Mouse (Mus musculus): ENCODE results near the gene Zfp185. TPM values are rescaled to one million over a fixed set of nuclear protein-coding genes. Genes with fewer than 3 reads are reported as not detected.

The Zfp185 gene
- total and polyA plus RNA-seq, 3 experiments, result not detected

DNA sequence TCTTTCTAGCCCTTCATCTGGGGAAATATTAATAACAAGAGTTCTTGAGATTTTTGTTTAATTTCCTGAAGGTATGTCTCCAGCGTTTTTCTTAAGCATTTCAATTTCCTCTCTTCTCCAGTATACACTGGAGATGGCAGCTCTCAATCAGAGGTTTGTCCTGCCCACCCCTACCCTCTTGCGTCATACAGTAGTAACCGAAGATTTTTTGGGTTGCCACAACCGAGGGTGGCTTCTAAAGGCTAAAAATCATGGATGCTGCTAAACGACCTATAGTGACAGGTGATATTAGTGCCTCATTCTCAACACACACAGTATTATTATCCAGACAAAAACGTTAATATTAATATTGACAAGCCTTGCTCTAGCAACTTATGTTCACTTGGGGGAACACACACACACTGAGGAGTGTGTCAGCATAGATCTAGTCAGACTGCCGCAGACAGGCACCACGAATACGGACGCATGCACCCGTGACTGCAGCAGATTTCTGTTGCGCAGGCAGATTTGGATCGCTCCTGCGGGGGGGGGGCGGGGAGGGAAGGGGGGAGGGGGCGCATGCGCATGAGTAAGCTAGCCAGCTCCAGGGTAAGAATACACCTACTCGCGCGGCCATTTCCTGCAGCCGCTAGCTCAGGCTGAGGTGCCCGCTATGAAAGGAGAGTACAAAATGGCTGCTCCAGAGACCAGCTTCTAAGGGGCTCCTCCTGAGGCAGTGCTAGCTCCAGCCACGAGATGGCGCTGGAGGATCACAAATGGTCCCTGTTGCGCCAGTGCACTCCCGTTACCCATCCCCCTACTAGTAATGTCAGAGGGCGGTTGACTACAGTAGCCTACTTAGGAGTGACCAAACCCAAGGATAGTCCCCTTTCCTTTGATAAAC lies 20.7 kb downstream of the Zfp185 start:
- Histone ChIP-seq H3K27ac (ENCODE audit: insufficient read depth, low read depth) (peak overlapping the region; percentile 90), H3K4me1 (ENCODE audit: control insufficient read depth in 1 of 2, insufficient read depth in 2 of 2) (peaks cover 2 to 9% of the 10 kb centered on the region in 2 experiments; a peak in 2 of 4 replicates), H3K9me3 (replicated peaks; ENCODE audit: low read length) (no peaks in the 10 kb centered on the region), H3K4me3 (replicated peaks in 1 of 3; ENCODE audit: low read depth in 2 of 3, low read length in 2 of 3, poor library complexity in 1 of 3) (peak overlapping the region; percentile 2 to 46 (median 28)), H3K36me3 (replicated peaks in 1 of 2; ENCODE audit: control insufficient read depth in 1 of 2, insufficient read depth in 1 of 2, low read length in 1 of 2) (no peaks in the 10 kb centered on the region), H3K4me2 (ENCODE audit: insufficient read depth, low read depth, poor library complexity, severe bottlenecking) (peak overlapping the region; percentile 45), H3K79me2 (replicated peaks; ENCODE audit: control insufficient read depth, extremely low read depth, insufficient read depth, poor library complexity, severe bottlenecking) (no peaks in the 10 kb centered on the region), H3K27me3 (replicated peaks) (no peaks in the 10 kb centered on the region), H3K9ac (ENCODE audit: insufficient read depth, low read depth) (peak overlapping the region; percentile 39; the same call in 1 of the 2 replicates)
- DNase-seq (ENCODE audit: extremely low read depth), result peak; percentile 91
- in situ Hi-C loops (cut with MboI; ENCODE audit: low pct_ligation_motif_present, low pct_unique_long_range_greater_than_20kb, low sequenced_read_pairs) (loop anchor here (25.0 kb wide), 2 partner anchors 429 to 654 kb away; partner anchors contain the start of genes Pnck, Slc6a8 and Trex2), dilution Hi-C loops (cut with MboI; ENCODE audit: extremely low pct_ligation_motif_present, extremely low pct_unique_long_range_greater_than_20kb, low sequenced_read_pairs) (no loop called here)
- TF ChIP-seq SIN3A (IDR thresholded peaks at IDR 0.05; ENCODE audit: low read length) (no peak), EP300 (IDR thresholded peaks at IDR 0.05; ENCODE audit: low read length) (0 out of 2 replicates have a peak, but pooled peaks have one; percentile 11), ETS1 (conservative IDR thresholded peaks at IDR 0.05; ENCODE audit: low read depth, low read length) (peak; percentile 22; the same call in 1 of the 2 replicates), MEF2A (IDR thresholded peaks at IDR 0.05; ENCODE audit: borderline replicate concordance, low read depth, low read length) (peak; percentile 29; the same call in 1 of the 2 replicates), MAZ (IDR thresholded peaks at IDR 0.05; ENCODE audit: low read depth, low read length) (peak; percentile 60; the same call in 1 of the 2 replicates), MYC (IDR thresholded peaks at IDR 0.05; ENCODE audit: low read depth, low read length) (no peak), MAX (IDR thresholded peaks at IDR 0.05; ENCODE audit: low read length) (no peak), USF2 (conservative IDR thresholded peaks at IDR 0.05; ENCODE audit: low read depth, low read length) (no peak), SMC3 (IDR thresholded peaks at IDR 0.05; ENCODE audit: low read depth, low read length) (peak; percentile 77), PAX5 (IDR thresholded peaks at IDR 0.05; ENCODE audit: low read length) (no peak), POLR2A (IDR thresholded peaks at IDR 0.05; ENCODE audit: low read depth, low read length) (peak; percentile 66; the same call in 1 of the 2 replicates), CTCF (conservative IDR thresholded peaks at IDR 0.05 in 1 of 2, IDR thresholded peaks at IDR 0.05 in 1 of 2; ENCODE audit: low read depth in 2 of 2, low read length in 2 of 2) (peak; percentile 55 to 91; a peak in 3 of 4 replicates), CHD2 (IDR thresholded peaks at IDR 0.05; ENCODE audit: low read length) (peak; percentile 88), UBTF (IDR thresholded peaks at IDR 0.05; ENCODE audit: low read depth, low read length) (no peak), TCF12 (IDR thresholded peaks at IDR 0.05; ENCODE audit: low read depth, low read length) (0 out of 2 replicates have a peak, but pooled peaks have one; percentile 13), TBP (conservative IDR thresholded peaks at IDR 0.05; ENCODE audit: low read depth, low read length) (0 out of 2 replicates have a peak, but pooled peaks have one; percentile 46), E2F4 (IDR thresholded peaks at IDR 0.05; ENCODE audit: insufficient replicate concordance, low read depth, low read length) (no peak), IRF4 (IDR thresholded peaks at IDR 0.05; ENCODE audit: low read depth, low read length) (peak; percentile 55; the same call in 1 of the 2 replicates), RCOR1 (conservative IDR thresholded peaks at IDR 0.05; ENCODE audit: low read depth, low read length) (0 out of 2 replicates have a peak, but pooled peaks have one; percentile 37), MAFK (IDR thresholded peaks at IDR 0.05; ENCODE audit: insufficient replicate concordance, low read length) (no peak), BHLHE40 (IDR thresholded peaks at IDR 0.05; ENCODE audit: low read depth, low read length) (peak; percentile 48), USF1 (IDR thresholded peaks at IDR 0.05; ENCODE audit: low read depth, low read length) (no peak), ZKSCAN1 (IDR thresholded peaks at IDR 0.05; ENCODE audit: borderline replicate concordance, low read depth, low read length) (no peak), RAD21 (IDR thresholded peaks at IDR 0.05; ENCODE audit: low read depth, low read length) (peak; percentile 96), CHD1 (IDR thresholded peaks at IDR 0.05; ENCODE audit: low read depth, low read length) (no peak), JUN (IDR thresholded peaks at IDR 0.05; ENCODE audit: insufficient read depth, low read depth, low read length) (no peak), NELFE (IDR thresholded peaks at IDR 0.05; ENCODE audit: low read depth, low read length) (peak; percentile 40; the same call in 1 of the 2 replicates), JUND (conservative IDR thresholded peaks at IDR 0.05; ENCODE audit: low read depth, low read length) (no peak), GABPA (IDR thresholded peaks at IDR 0.05; ENCODE audit: insufficient replicate concordance, low read depth, low read length) (no peak), POLR2AphosphoS2 (IDR thresholded peaks at IDR 0.05; ENCODE audit: low read depth, low read length) (no peak), NRF1 (IDR thresholded peaks at IDR 0.05; ENCODE audit: low read depth, low read length) (peak; percentile 83), ELF1 (IDR thresholded peaks at IDR 0.05; ENCODE audit: low read depth, low read length) (0 out of 2 replicates have a peak, but pooled peaks have one; percentile 15), MXI1 (IDR thresholded peaks at IDR 0.05; ENCODE audit: low read depth, low read length) (no peak), HCFC1 (IDR thresholded peaks at IDR 0.05; ENCODE audit: low read depth, low read length) (peak; percentile 49), KAT2A (IDR thresholded peaks at IDR 0.05; ENCODE audit: insufficient replicate concordance, low read length) (no peak), ZC3H11A (IDR thresholded peaks at IDR 0.05; ENCODE audit: low read depth, low read length) (peak; percentile 100), ZMIZ1 (IDR thresholded peaks at IDR 0.05; ENCODE audit: low read depth, low read length) (no peak)
